Mouse (Mus musculus) MEL (cell line): ENCODE measurements at regions not wholly inside any gene's neighbourhood (a gene's known extent, or its start where the extent isn't known, plus 50 kb on each side); places are given as distances from the start of the nearest gene placed in this dataset.

ENCODE experiments used
- CTCF ChIP-seq, 3 experiments: IDR thresholded peaks in 2 of 3; conservative IDR thresholded peaks in 1 of 3; 2 replicates each; pipeline ENCODE4 v1.5.1; 2011 to 2012; ENCODE audit warnings: low read length in 3 of 3, low read depth in 2 of 3, mild to moderate bottlenecking in 2 of 3, improper control_type of control experiment in 1 of 3, inconsistent platforms in 1 of 3, mixed read lengths in 1 of 3, moderate library complexity in 1 of 3; ENCODE audit not compliant: control insufficient read depth in 1 of 3, insufficient read depth in 1 of 3, poor library complexity in 1 of 3, severe bottlenecking in 1 of 3
- E2F4 ChIP-seq: IDR thresholded peaks from 2 replicates; pipeline ENCODE4 v1.6.1; 2011; ENCODE audit warnings: low read depth, low read length, improper control_type of control experiment, borderline replicate concordance
- EP300 ChIP-seq, 2 experiments: IDR thresholded peaks; 2 replicates each; pipeline ENCODE4 v1.6.1; 2011; ENCODE audit warnings: improper control_type of control experiment in 2 of 2, low read length in 2 of 2, low read depth in 1 of 2, mild to moderate bottlenecking in 1 of 2
- GATA1 ChIP-seq: IDR thresholded peaks from 2 replicates; pipeline ENCODE4 v1.6.1; 2011; ENCODE audit warnings: low read depth, low read length, improper control_type of control experiment
- MAFK ChIP-seq: IDR thresholded peaks from 2 replicates; pipeline ENCODE4 v1.6.1; 2011; ENCODE audit warnings: low read depth, mild to moderate bottlenecking, low read length, improper control_type of control experiment, borderline replicate concordance
- MAX ChIP-seq: IDR thresholded peaks from 2 replicates; pipeline ENCODE4 v1.6.1; 2011; ENCODE audit warnings: low read length, improper control_type of control experiment
- MYC ChIP-seq: IDR thresholded peaks from 2 replicates; pipeline ENCODE4 v1.6.1; 2011; ENCODE audit warnings: low read depth, mild to moderate bottlenecking, low read length, improper control_type of control experiment, moderate library complexity
- POLR2A ChIP-seq, 2 experiments: IDR thresholded peaks; 2 replicates each; pipeline ENCODE4 v1.6.1; 2011 to 2012; ENCODE audit warnings: low read length in 2 of 2, mild to moderate bottlenecking in 2 of 2, control low read depth in 1 of 2, improper control_type of control experiment in 1 of 2, low read depth in 1 of 2, moderate library complexity in 1 of 2; ENCODE audit not compliant: control insufficient read depth in 1 of 2, insufficient read depth in 1 of 2, poor library complexity in 1 of 2
- RAD21 ChIP-seq: IDR thresholded peaks from 2 replicates; pipeline ENCODE4 v1.6.1; 2011; ENCODE audit warnings: mild to moderate bottlenecking, low read depth, low read length, improper control_type of control experiment
- TAL1 ChIP-seq: IDR thresholded peaks from 2 replicates; pipeline ENCODE4 v1.6.1; 2012; ENCODE audit warnings: mild to moderate bottlenecking, inconsistent platforms, low read length, moderate library complexity, mixed read lengths
- TCF12 ChIP-seq: IDR thresholded peaks from 2 replicates; pipeline ENCODE4 v1.6.1; 2014; ENCODE audit warnings: low read depth, mild to moderate bottlenecking, inconsistent platforms, low read length, improper control_type of control experiment, moderate library complexity
- USF1 ChIP-seq: IDR thresholded peaks from 2 replicates; pipeline ENCODE4 v1.6.1; 2014; ENCODE audit warnings: low read depth, mild to moderate bottlenecking, inconsistent platforms, low read length, improper control_type of control experiment, moderate library complexity
- ZC3H11A ChIP-seq: IDR thresholded peaks from 2 replicates; pipeline ENCODE4 v1.6.1; 2012; ENCODE audit warnings: low read depth, mild to moderate bottlenecking, inconsistent platforms, low read length, improper control_type of control experiment

DNA sequence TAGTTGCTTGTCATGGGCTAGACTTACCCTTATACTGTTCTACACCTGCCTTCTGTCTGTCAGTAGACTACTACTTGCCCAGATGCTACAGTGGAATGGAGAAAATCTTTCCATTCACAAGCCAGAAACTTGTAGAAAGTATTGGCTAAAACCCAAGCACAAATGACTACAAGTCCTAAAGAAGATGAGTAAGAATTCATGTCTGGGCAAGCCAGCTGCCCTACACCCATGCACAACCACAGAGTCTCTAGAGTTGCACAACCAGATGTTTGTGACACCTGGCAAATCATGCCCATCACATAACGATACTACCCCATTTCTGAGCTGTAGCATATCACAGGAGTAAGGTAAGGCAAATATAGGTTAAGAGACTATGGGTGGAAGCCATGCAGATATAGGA is 144.5 kb downstream of the Fbxo8 start:
- TF ChIP-seq POLR2A (IDR thresholded peaks at IDR 0.05; ENCODE audit: control insufficient read depth in 1 of 2, insufficient read depth in 1 of 2, low read depth in 1 of 2, low read length in 2 of 2, poor library complexity in 1 of 2) (no peak), MAX (no peak), EP300 (IDR thresholded peaks at IDR 0.05; ENCODE audit: low read depth in 1 of 2, low read length in 2 of 2) (no peak), USF1 (no peak), CTCF (IDR thresholded peaks at IDR 0.05 in 2 of 3, conservative IDR thresholded peaks at IDR 0.05 in 1 of 3; ENCODE audit: control insufficient read depth in 1 of 3, insufficient read depth in 1 of 3, low read depth in 2 of 3, low read length in 3 of 3, poor library complexity in 1 of 3, severe bottlenecking in 1 of 3) (no peak), MAFK (no peak), GATA1 (no peak), TAL1 (no peak), TCF12 (no peak), E2F4 (no peak), RAD21 (no peak), ZC3H11A (no peak), MYC (no peak)
